Mouse (Mus musculus): ENCODE data around the gene Luzp2. TPM values are rescaled to one million over a fixed set of nuclear protein-coding genes. Genes with fewer than 3 reads are reported as not detected.
A peak's percentile ranks its signal among the peaks of the same experiment; 100 is the strongest.
"Not testable (repeated sequence)": the region's sequence is repeated elsewhere in the genome, so short reads cannot be mapped to it uniquely, and the experiment has no call there.

The Luzp2 gene
- polyA plus RNA-seq, 1 experiment from 2014 or later = 7.6 TPM

DNA sequence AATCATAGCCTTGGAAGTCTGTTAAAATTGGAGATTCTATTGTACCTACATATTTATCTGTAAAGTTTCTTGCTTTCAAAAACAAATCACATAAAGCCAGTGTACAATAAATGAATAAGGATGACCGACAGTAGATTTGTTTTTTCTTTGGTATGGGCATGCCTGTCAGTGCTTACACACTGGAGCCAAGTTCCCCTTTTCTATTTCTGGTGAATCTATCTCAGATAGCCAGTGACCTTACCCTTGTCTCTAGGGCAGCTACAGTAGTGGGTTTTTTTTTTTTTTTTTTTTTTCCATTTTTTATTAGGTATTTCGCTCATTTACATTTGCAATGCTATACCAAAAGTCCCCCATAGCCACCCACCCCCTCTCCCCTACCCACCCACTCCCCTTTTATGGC lies 298.6 kb downstream of the Luzp2 start:
- not testable (repeated sequence) for H3K27ac ChIP-seq; H3K9ac ChIP-seq; H3K4me1 ChIP-seq; H3K9me3 ChIP-seq (replicated peaks); H3K27me3 ChIP-seq; ATAC-seq; H3K4me3 ChIP-seq; H3K36me3 ChIP-seq (ENCODE audit: poor library complexity, severe bottlenecking); H3K4me2 ChIP-seq
- WGBS = 90% methylated on average over 1 of the region's 2 CpGs

DNA sequence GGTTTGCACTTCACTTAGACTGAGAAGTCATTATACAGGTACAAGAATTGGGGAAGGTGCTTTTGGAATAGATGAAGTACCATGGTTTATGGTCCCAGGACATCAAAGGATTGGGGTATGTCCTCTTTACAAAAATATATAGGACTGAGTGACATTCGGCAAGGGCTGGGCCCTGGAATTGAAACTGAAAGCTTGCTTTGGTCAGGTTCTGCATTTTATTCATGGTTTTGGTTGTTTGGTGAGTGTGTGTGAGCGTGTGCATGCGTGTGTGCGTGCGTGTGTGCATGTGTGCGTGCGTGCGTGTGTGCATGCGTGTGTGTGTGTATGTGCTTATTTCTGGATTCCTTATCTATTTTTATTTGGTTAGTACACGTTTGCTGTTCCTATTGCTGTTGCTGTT lies 353.6 kb downstream of the Luzp2 start:
- H3K9me3 ChIP-seq (replicated peaks) = no peaks in the 10 kb centered on the region
- WGBS = 94% methylated on average over 10 of the region's 10 CpGs
- no peak for ATAC-seq
- no peak overlapping the region for H3K27ac ChIP-seq
- no peaks in the 10 kb centered on the region for H3K27me3 ChIP-seq
- H3K4me3 ChIP-seq = no peak overlapping the region
- H3K4me1 ChIP-seq = no peaks in the 10 kb centered on the region
- no peak overlapping the region for H3K9ac ChIP-seq
- H3K36me3 ChIP-seq (ENCODE audit: poor library complexity, severe bottlenecking) = no peaks in the 10 kb centered on the region
- no peak overlapping the region for H3K4me2 ChIP-seq

DNA sequence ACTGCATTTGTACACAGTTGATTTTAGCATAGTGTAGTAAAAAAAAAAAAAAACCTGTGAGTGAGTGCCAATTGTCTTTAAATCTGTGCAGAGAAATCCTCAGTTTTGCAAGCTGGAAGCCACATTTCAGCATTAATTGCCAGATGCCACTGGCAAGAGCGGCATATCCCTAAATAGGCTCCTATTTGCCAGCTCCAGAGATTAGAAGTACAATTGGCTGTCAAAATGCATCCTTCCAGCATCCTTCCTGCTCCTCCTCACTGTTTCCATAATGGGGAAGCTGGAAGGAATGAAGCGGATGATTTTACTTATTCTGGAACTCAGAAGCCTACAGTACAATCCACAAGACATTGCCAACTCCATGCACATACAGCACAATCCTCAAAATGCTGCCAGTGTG lies 354.2 kb downstream of the Luzp2 start:
- Histone ChIP-seq H3K4me3 (no peak overlapping the region), H3K9ac (no peak overlapping the region), H3K27ac (no peak overlapping the region), H3K27me3 (no peaks in the 10 kb centered on the region), H3K4me2 (no peak overlapping the region), H3K36me3 (ENCODE audit: poor library complexity, severe bottlenecking) (no peaks in the 10 kb centered on the region), H3K9me3 (replicated peaks) (no peaks in the 10 kb centered on the region), H3K4me1 (no peaks in the 10 kb centered on the region)
- peak; percentile 70 for ATAC-seq
- 67% methylated on average over 2 of the region's 2 CpGs for WGBS

DNA sequence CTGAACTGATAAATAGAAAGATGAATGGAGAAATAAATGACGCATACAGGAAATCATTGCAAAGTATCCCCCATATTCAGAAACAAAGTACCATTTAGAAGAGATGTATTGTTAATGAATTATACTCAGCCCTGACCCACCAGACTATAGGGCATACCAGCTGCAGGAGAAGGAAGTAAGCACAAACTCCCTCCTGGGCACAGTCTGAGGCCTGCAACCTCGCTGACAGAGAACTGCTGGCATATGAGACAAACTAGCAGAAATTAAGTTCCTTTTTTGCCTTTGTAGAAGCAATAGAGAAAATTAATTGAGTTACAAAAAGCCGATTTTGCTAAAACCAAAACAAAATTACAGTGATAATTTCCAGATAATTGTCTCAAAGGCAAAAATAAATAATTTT lies 355.4 kb downstream of the Luzp2 start:
- Histone ChIP-seq H3K9me3 (replicated peaks) (no peaks in the 10 kb centered on the region), H3K27me3 (no peaks in the 10 kb centered on the region), H3K4me2 (no peak overlapping the region), H3K4me3 (no peak overlapping the region), H3K36me3 (ENCODE audit: poor library complexity, severe bottlenecking) (no peaks in the 10 kb centered on the region), H3K4me1 (no peaks in the 10 kb centered on the region), H3K27ac (no peak overlapping the region), H3K9ac (no peak overlapping the region)
- WGBS = 77% methylated on average over 3 of the region's 3 CpGs
- ATAC-seq = no peak

DNA sequence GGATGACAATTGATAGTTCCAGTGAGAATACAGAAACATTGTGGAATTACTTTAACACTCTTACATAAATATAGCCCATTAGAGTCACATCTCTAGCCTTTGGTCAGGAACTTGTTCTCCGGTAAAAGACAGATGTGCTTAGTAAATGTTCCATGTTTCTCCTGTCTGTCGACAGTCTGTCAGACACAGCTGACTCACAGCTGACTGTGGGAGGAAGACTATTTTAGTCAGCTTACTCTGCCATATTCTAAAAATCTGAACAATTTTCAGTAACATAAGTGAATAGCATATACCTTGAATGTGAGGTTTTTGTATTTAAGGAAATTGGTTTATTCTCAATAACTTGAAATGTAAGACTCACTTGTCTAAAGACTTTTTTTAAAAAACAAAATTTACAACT lies 363.5 kb downstream of the Luzp2 start:
- no peak overlapping the region for H3K4me3 ChIP-seq
- H3K27me3 ChIP-seq = no peaks in the 10 kb centered on the region
- ATAC-seq = no peak
- no peak overlapping the region for H3K27ac ChIP-seq
- H3K4me1 ChIP-seq = no peaks in the 10 kb centered on the region
- H3K4me2 ChIP-seq = no peak overlapping the region
- WGBS = 92% methylated on average over 2 of the region's 2 CpGs
- H3K36me3 ChIP-seq (ENCODE audit: poor library complexity, severe bottlenecking) = no peaks in the 10 kb centered on the region
- H3K9me3 ChIP-seq (replicated peaks) = no peaks in the 10 kb centered on the region
- H3K9ac ChIP-seq = no peak overlapping the region

DNA sequence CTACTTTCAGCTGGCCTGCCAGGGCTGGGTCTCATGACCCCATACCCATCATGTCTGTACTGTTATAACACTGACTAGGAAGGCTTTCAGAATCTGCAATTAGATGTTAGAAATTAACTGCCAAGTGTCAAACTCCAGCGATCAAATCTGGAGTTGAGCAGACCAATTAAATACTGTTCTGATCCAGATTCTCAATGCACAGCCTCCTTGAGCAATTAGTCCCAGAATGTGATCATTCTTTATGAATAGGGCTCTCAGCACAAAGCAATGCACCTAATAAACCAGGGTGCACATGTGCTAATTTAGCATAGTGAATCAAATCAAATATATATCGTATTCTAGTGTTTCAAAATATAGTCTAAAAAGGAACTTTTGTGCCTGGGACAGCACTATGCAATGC lies 387.7 kb downstream of the Luzp2 start:
- 31% methylated on average over 2 of the region's 2 CpGs for WGBS
- Histone ChIP-seq H3K27ac (no peak overlapping the region), H3K27me3 (no peaks in the 10 kb centered on the region), H3K4me2 (no peak overlapping the region), H3K9ac (no peak overlapping the region), H3K4me3 (no peak overlapping the region), H3K9me3 (replicated peaks) (no peaks in the 10 kb centered on the region), H3K36me3 (ENCODE audit: poor library complexity, severe bottlenecking) (no peaks in the 10 kb centered on the region), H3K4me1 (peaks cover 8% of the 10 kb centered on the region; the same call in 1 of the 2 replicates)
- ATAC-seq = peak; percentile 55; the same call in 1 of the 2 replicates

DNA sequence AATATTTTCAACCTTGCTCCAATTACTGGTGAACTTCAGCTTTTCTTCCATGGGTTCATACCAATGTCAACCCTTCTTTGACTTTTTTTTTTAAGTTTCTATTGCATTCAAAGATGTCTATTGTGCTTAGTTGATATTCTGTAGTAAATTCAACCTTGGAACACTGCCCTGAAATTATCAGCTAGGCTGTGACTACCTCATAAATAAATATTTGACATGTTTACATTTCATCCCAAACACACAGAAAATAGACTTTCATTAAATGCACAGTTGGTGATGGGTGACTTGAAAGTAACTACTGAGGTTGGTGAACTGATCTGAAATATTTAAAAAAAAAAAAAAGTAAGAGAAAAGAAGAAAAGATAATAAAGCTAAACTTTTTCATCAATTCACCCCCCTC lies 394.1 kb downstream of the Luzp2 start:
- H3K9ac ChIP-seq = no peak overlapping the region
- no peaks in the 10 kb centered on the region for H3K9me3 ChIP-seq (replicated peaks)
- H3K4me3 ChIP-seq = no peak overlapping the region
- no peak overlapping the region for H3K27ac ChIP-seq
- no peaks in the 10 kb centered on the region for H3K27me3 ChIP-seq
- H3K36me3 ChIP-seq (ENCODE audit: poor library complexity, severe bottlenecking) = no peaks in the 10 kb centered on the region
- H3K4me2 ChIP-seq = no peak overlapping the region
- no peaks in the 10 kb centered on the region for H3K4me1 ChIP-seq
- no peak for ATAC-seq

Measured in forebrain, embryonic 13.5 days (tissue).